Mouse (Mus musculus) layer of hippocampus, adult 8-10 months (tissue): Measurements from ENCODE around the gene Sf1. TPM values are rescaled to one million over a fixed set of nuclear protein-coding genes. Genes with fewer than 3 reads are reported as not detected.
A peak's percentile ranks its signal among the peaks of the same experiment; 100 is the strongest.

ENCODE experiments used
- DNase-seq, 2 experiments: peaks; one replicate each; pipeline ENCODE4 v3.0.0; 2022; ENCODE audit warnings: low spot score in 2 of 2
- total RNA-seq, 4 experiments: library from RNA; stranded (reverse); gene quantifications; 2 replicates each; pipeline ENCODE4 v1.2.4; 2022

Gene Sf1
- total RNA-seq, 4 experiments from 2014 or later: 209 to 234 (median 222) TPM

DNA sequence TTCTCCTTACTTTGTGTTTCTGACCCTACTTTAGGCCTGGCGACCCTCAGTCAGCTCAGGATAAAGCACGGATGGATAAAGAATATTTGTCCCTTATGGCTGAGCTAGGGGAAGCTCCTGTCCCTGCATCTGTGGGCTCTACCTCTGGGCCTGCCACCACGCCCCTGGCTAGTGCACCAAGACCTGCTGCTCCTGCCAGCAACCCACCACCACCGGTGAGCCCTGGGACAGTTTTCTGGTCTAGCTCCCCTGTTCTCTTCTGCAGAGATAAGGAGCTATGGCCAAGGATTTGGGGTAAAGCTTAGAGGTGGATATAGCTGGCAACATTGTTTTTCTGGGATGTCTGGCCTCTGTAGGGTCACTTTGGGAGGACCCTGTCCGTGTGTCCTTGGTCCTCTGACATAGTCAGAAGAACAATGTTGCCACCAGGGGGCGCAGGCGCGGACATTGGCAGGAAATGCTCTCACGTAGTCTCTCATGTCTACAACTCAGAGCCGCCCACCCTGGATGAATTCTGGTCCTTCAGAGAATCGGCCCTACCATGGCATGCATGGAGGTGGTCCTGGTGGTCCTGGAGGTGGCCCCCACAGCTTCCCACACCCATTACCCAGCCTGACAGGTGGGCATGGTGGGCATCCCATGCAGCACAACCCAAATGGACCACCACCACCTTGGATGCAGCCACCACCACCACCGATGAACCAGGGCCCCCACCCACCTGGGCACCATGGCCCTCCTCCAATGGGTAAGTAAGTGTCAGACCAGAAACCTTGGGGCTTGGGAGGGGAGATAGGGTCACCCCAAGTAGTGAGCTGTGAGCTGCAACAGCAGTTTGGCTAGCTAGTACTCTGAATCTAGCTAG is 10.3 kb downstream of the Sf1 start:
- peak; percentile 54 to 70 for DNase-seq

DNA sequence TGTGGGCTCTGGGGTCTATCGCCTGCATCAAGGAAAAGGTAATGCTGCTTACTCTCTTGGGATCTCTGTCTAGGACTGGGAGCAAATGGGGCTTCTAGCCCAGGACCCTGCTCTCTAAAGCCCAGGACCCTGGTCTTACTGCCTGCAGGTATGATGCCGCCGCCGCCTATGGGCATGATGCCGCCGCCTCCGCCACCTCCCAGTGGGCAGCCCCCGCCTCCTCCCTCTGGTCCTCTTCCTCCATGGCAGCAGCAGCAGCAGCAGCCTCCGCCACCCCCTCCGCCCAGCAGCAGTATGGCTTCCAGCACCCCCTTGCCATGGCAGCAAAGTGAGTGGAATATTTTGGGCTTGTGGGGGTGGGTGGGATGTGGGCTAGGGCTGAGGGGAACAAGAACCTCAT is 11.1 kb downstream of the Sf1 start:
- no peak for DNase-seq

DNA sequence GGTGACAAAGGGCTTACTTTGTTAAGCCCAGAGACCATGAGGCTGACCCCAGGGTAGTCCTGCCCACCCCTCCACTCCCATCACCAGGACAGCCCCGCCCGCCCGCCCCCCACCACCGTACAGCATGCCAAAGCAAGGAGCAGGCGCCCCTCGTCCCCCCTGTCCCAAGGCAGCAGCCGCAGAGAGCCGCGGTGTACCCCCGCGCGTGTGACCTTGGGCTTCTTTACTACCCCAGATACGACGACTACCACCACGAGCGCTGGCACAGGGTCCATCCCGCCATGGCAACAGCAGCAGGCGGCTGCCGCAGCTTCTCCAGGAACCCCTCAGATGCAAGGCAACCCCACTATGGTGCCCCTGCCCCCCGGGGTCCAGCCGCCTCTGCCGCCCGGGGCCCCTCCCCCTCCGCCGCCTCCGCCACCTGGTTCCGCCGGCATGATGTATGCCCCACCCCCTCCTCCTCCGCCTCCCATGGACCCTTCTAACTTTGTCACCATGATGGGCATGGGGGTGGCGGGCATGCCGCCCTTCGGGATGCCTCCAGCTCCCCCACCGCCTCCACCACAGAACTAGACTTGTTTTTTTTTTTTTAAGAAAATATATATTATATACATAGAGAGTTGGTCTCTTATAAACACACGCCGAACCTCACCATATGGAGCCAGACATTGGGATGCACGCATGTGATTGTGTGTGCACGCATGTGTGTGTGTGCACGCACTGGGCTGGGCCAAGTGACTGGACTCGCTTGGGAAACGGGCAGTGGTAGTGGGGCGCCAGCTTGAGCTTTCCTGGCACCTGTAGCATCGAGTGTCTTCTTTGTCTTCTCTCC is 12.1 kb downstream of the Sf1 start:
- no peak for DNase-seq

DNA sequence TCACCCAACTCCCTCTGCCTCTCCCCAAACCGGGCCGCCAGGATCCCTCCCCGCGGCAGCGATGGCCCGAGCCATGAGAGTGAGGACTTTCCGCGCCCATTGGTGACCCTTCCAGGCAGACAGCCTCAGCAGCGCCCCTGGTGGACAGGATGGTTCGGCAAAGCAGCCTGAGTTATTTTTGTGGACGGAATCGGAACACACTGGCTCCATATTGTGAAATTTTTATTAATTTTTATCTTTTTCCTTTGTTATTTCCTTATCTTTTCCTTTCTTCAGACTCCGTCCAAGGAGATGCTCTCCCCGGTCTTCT is 12.7 kb downstream of the Sf1 start:
- no peak for DNase-seq

DNA sequence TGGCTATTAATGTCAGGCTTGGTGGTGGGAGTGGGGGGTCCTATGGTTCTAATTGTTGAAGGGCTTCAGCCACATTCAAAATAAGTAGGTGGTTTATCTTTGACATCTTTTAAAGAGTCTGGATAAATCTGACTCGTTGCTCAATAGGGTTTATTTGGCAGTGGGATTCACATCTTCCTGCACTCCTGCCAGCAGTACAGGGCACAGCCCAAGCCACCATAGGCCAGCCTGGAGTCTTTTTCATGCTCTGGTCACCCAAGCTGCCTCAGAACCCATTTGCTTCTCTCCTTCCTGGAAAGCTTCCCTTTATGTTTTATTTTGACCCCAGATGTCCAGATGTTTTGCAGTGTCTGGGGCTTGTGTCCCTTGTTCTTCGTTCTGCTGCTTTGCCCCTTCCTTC is 13.2 kb downstream of the Sf1 start:
- DNase-seq: no peak

DNA sequence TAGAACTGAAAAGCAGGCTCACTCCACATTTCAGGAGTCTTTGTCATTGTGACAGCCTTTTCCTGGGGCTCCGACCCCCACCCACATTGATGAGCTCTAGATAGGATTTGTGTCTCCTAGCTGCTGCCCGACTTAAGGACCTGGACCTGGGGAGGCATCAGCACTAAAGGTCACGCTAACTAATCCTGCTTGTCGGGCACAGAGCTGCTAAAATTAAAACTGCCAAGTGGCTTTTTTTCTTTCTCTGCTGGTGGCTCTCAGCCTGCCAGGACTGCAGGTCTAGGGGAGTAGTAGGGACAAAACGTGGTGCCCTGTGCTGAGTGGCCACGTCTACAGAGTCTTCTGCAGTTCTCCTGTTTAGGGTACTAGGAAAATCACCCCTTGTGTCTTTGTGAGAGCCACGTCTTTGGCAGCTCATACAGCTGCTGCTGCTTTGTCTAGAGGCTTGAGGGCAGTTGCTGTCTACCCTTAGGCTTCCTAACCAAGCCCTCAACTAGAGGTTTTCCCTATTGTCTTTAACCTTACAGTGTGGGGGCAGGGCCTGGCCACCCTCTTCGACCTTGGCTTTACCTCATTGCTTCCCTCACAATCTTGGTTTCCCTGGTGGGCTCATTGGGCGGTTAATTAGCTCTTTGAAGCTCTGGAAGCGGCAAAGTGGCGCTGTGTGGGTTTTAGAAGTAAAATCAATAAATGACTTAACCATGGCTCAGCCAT is 14.0 kb downstream of the Sf1 start:
- DNase-seq: no peak

DNA sequence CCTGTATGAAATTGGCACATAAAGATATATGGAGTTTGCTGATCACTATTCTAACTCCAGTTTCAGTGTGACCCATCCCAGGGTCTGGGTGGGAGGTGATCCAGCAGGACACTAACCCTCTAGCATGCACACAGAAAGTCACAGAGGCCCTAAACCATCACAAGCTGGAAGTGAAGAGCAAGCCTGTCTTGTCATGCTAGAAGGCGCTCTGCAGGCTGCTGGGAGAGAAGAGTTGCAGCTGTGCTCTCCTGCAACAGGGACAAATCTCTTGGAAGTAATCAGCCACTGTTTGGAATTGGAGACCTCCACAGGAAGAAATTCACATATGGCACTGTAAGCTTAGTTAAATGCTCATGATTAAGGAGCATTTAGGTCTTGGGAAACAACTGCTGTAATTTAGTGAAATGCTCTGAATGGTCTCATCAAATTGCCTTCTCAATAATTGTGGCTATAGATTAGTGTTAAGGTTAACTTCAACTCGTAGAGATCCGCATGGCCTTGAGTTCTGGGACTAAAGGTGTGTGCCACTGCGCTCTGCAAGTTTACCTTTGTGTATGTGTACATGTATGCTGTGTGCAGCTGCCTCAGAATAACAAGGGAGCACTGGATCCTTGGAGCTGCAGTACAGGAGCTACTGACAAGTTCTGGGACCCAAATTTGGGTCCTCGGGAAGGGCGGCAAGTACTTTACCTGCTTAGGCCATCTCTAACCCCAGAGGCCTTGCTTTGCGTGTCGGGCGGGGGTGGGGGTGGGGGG is 17.1 kb downstream of the Sf1 start:
- DNase-seq: no peak

DNA sequence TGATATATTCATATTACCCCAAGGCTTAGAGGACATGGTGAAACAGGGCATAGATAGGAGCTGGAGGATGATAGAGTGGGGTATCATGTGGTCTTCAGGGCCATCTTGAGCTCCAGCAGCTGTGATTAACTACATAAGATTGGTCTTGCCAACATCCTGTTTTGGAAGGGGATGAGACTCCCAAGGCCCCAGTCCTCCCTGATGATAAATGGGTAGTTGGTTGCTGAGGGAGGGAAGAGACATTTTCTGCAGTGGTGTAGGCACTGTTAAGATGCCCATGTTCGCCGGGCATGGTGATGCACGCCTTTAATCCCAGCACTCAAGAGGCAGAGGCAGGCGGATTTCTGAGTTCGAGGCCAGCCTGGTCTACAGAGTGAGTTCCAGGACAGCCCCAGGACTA is 17.7 kb downstream of the Sf1 start:
- DNase-seq: no peak

DNA sequence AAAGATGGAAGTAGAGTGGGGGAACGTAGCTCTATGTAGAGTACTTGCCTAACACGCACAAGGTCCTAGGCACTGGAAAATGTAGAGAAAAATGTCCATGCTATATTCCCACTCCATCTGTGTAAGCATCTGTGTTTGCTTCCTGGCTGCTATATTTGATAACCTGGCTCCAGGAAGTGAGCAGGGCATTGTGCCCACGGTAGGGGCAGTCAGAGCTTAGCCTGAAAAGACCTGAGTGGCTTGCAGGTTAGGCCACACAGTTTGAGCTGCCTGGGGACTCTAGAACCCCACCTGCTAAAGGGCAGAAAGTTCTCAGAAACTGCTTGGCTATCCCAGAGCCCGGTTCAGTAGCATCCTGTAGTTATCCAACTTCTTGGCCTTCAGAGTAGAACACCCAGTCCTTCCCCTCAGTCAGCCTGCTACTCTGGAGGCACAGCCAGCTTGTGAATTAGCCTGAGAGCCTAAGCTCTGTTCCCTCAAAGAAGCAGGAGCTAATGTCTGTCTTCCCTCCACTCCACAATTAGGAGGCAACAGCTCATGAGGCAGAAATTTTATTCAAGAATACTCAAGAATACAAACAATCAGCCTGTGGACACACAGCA is 18.9 kb downstream of the Sf1 start:
- DNase-seq: no peak

DNA sequence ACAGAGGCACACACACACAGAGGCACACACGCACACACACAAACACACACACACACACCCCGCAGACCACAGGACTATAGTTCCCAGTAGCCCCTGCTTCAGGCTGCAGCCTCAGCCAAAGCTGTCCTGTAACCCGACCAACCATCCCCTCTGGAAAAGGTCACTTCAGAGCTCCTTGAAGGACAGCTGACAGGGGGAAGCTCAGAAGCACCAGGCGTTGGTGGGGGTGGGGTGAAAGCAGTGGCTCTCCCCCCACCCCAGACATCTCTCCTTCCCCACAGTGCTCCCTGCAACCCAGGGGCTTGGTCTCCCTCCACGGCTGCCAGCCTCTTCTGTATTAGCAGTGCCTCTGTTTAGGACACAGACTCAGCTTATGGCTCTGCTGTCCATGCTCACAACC is 20.0 kb downstream of the Sf1 start:
- DNase-seq: no peak

DNA sequence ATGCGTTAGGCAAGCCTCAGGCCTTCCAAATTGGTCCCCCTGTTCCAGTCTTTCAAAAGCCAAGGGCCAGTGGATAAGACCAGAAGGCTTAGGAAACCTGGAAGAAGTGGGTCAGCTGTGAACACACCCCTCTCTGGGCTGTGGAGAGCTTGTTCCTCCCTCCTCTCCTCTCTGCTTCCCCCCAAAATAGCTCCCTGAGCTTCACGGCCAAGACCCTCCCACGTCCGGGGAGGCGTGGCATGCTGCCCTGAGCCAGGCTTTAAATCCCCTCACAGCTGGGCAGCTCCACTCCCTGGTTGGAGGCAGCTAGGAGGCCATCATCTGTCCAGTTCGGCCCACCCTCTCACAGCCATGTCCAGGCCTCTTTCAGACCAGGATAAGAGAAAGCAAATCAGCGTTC is 20.6 kb downstream of the Sf1 start, which contains the start of gene Pygm:
Gene Pygm, plus strand, starts transcription at position 272 of the 400 bp plus-strand sequence.
- DNase-seq: no peak

DNA sequence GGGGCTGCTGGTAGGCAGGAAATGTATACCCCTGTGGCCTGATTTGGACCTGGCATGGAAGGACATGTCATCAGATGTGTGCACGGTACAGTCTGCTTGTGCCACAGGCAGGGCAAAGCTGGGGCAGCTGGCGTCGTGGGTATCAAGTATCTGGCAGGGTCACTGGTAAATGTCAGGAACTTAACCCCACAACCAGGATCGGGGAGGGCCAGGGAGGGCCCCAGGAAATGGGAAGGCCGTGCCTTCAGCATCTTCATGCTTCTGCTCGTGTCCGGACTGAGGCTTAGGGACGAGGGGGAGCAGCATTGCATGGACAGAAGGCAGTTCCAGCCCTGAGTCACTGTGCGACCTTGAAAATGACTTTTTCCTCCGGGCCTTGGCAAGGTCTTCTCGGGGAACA is 21.5 kb downstream of the Sf1 start:
- no peak for DNase-seq

DNA sequence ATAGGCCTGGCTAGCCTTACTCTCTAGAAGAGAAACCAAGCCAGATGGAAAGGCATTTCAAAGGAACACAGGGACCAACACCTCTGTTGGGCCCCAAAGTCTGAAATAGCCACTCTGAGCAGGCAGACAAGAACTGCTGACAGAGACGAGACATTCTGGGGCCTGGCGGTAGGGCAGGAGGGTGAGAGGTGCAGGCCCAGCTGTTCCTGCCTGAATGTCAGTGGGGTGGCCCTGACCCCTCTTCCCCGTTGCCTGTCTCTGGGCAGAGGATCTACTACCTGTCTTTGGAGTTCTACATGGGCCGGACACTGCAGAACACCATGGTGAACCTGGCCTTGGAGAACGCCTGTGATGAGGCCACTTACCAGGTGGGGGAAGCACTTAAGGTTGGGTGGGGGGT is 21.9 kb downstream of the Sf1 start:
- no peak for DNase-seq

DNA sequence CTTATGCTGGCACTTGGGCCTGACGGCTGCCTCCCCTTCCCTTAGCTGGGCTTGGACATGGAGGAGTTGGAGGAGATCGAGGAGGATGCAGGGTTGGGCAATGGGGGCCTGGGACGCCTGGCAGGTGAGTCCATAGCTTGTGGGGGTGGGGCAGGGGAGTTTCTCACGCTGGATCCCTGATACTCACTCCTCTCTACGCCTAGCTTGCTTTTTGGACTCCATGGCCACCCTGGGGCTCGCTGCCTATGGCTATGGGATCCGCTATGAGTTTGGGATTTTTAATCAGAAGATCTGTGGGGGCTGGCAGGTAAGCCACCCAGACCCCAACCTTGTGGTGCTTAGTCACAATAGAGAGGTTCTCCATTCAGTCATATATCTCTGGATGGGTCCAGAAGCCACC is 22.3 kb downstream of the Sf1 start:
- DNase-seq: no peak

DNA sequence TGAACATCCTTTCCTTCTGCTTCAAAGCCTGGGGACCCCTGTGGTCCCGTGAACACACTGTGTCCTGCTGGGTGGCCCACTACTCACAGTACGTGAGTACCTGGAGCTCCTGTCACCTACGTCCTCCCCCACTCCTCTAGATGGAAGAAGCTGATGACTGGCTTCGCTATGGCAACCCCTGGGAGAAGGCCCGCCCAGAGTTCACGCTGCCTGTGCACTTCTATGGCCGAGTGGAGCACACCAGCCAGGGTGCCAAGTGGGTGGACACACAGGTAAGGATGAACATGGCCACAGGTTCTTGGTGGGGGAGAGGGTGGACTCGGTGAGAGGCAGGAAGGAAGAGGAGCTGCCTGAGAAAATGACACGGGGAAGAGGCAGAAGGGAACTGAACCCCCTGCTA is 22.7 kb downstream of the Sf1 start:
- no peak for DNase-seq

DNA sequence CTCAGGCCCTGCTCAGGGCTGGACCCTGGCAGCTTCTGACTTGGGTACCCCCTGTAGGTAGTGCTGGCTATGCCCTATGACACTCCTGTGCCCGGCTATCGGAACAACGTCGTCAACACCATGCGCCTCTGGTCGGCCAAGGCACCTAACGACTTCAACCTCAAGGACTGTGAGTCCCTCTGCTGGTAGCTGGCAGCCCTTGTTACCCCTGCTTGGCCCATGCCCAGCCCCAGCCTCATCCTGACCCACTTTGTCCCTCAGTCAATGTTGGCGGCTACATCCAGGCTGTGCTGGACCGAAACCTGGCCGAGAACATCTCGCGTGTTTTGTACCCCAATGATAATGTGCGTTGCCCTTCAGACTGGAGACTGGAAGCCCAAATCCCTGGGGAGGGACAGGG is 24.5 kb downstream of the Sf1 start:
- DNase-seq: no peak

DNA sequence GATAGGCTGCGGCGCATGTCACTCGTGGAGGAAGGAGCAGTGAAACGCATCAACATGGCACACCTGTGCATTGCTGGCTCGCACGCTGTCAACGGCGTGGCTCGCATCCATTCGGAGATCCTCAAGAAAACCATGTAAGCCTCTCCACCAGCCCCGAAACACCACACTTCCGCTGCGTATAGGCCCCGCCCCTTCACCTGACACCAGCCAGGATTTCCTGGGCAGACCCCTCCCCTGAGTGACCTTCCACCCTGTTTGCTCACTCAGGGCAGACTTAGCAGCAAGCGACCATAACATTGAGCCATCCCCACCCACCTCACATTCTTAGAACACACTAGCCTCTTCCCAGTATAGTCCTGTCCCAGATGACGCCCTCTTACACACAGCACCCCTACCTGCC is 26.3 kb downstream of the Sf1 start:
- no peak for DNase-seq

DNA sequence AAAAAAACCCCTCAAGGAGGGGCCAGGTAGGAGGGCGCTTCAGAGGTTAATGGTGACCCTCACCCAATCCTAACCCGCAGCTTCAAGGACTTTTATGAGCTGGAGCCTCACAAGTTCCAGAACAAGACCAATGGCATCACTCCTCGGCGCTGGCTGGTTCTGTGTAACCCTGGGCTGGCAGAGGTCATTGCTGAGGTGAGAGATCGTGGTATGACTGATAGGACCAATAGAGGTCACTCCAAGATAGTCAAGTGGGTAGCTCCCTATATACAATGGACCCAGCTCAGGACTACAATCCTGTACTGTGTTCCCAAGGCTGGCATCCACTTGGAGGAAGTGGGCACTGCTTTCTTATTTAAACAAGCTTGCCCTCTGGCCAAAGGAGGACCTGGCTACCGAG is 26.8 kb downstream of the Sf1 start:
- no peak for DNase-seq

DNA sequence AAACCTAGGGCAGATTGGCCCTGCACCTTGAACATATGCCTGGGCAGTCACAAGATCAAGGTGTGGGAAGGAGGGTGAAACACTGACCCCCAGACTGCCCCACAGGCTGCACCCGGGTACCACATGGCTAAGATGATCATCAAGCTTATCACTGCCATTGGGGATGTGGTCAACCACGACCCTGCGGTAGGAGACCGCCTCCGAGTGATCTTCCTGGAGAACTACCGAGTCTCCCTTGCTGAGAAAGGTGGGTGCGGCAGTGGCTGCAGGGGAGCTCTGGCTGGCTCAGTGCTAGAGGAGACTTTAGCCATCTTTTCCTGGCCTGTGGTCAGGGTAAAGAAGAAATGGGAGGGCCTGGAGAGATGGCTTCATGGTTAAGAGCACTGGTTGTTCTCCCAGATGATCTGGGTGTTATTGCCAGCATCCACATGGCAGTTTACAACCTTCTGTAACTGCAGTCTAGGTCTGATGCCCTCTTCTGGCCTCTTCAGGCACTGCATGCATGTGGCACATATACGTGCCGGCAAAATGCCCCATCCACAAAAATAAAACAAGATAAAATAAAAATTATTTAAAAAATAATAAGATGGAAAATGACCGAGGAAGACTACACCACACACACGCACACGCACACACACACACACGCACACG is 29.4 kb downstream of the Sf1 start:
- DNase-seq: no peak

DNA sequence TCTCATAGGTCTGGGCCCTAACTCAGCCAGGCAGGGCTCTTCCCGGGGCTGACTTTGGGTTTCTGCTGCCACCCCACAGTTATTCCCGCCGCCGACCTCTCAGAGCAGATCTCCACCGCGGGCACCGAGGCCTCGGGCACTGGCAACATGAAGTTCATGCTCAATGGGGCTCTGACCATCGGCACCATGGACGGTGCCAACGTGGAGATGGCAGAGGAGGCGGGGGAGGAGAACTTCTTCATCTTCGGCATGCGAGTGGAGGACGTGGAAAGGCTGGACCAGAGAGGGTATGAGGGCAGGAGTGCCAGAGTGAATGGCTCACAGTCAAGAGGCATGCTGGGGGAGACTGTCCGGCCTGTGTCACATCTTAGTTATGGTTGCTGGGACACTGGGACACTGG is 30.1 kb downstream of the Sf1 start:
- no peak for DNase-seq

DNA sequence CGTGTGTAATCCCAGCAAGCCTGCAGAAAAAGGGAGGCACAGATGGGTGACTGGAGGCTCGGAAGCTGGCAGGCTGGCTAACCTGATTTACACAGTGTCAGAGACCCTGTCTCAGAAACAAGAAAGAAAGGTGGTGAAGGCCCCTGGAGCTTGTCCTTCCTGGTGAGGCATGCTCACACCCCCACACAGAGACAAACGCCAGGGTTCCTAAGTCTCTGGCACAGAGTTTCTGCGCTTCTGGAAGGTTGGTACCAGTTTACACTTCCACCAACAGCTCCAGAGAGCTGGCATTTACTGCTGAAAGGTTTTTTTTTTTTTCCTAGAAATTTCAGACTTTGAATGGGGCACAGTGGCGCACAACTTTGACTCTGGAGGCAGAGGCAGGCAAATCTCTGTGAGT is 32.7 kb downstream of the Sf1 start:
- DNase-seq: no peak
